Mouse (Mus musculus) hindbrain, embryonic 11.5 days (tissue): ENCODE measurements at regions not wholly inside any gene's neighbourhood (a gene's known extent, or its start where the extent isn't known, plus 50 kb on each side); places are given as distances from the start of the nearest gene placed in this dataset.

ENCODE experiments used
- ATAC-seq: fragments of 200-750 bp; cut with Nextera tagmentation; 2 replicates; pipeline ENCODE4 v1.8.0; 2017; ENCODE audit warnings: mild to moderate bottlenecking, moderate TSS enrichment, moderate library complexity; ENCODE audit not compliant: low FRiP score
- DNase-seq: peaks from one replicate; pipeline ENCODE4 v3.0.0-alpha.2; 2015; ENCODE audit warnings: low spot score
- H3K27ac ChIP-seq: fragments of 300-500 bp; sonication (generic); 2 replicates; pipeline ENCODE4 v1.5.1; 2014; ENCODE audit warnings: mild to moderate bottlenecking, low read depth, low read length
- H3K27me3 ChIP-seq: fragments of 300-500 bp; sonication (generic); 2 replicates; pipeline ENCODE4 v1.6.1; 2014; ENCODE audit warnings: mild to moderate bottlenecking, low read length, moderate library complexity, mixed read lengths; ENCODE audit not compliant: control insufficient read depth, insufficient read depth
- H3K36me3 ChIP-seq: fragments of 300-500 bp; sonication (generic); 2 replicates; pipeline ENCODE4 v1.6.1; 2014; ENCODE audit warnings: mild to moderate bottlenecking, low read length, moderate library complexity, mixed read lengths; ENCODE audit not compliant: control insufficient read depth, insufficient read depth
- H3K4me1 ChIP-seq: fragments of 300-500 bp; sonication (generic); replicated peaks from 2 replicates; pipeline ENCODE4 v1.6.1; 2014; ENCODE audit warnings: low read length, mixed read lengths; ENCODE audit not compliant: control insufficient read depth, insufficient read depth
- H3K4me2 ChIP-seq: fragments of 300-500 bp; sonication (generic); replicated peaks from 2 replicates; pipeline ENCODE4 v1.6.1; 2014; ENCODE audit warnings: mild to moderate bottlenecking, low read depth, low read length
- H3K4me3 ChIP-seq: fragments of 300-500 bp; sonication (generic); 2 replicates; pipeline ENCODE4 v1.5.1; 2014; ENCODE audit warnings: low read depth, low read length
- H3K9ac ChIP-seq: fragments of 300-500 bp; sonication (generic); 2 replicates; pipeline ENCODE4 v1.6.1; 2014; ENCODE audit warnings: low read depth, low read length
- H3K9me3 ChIP-seq: fragments of 300-500 bp; sonication (generic); 2 replicates; pipeline ENCODE4 v1.6.1; 2016; ENCODE audit warnings: low read length; ENCODE audit not compliant: control insufficient read depth
- WGBS: fragments of 180-500 bp; shearing (Covaris S2); extraction: QIAGEN DNeasy Blood & Tissue Kit; methylation state at CpG from one replicate; pipeline ENCODE4 v1.1.7; 2014; 5-methylcytosine and 5-hydroxymethylcytosine counted together

DNA sequence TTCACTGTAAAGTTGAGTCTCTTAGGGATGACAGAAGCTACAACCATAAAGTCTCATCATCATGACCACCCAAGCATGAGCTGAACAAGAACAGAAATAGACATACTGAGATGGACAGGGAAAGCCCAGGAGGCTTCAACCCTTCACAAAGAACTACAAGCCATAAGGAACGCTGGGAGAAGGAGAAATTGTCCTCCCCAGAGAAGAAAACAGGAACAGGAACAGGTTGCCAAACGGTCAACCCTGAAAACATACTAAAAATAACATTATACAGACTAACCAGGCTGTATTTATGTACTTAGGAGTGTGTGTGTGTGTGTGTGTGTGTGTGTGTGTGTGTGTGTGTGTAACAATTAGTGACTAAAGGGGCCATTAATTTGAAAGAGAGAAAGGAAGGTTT, 178.6 kb downstream of the Calcrl start:
- Histone ChIP-seq H3K36me3 (no peaks in the 10 kb centered on the region), H3K4me3 (no peak overlapping the region), H3K4me1 (no peaks in the 10 kb centered on the region), H3K9me3 (no peaks in the 10 kb centered on the region), H3K9ac (no peak overlapping the region), H3K4me2 (no peak overlapping the region), H3K27me3 (no peaks in the 10 kb centered on the region), H3K27ac (no peak overlapping the region)
- 75% methylated on average over 2 of the region's 2 CpGs for WGBS
- no peak for DNase-seq
- no peak for ATAC-seq

DNA sequence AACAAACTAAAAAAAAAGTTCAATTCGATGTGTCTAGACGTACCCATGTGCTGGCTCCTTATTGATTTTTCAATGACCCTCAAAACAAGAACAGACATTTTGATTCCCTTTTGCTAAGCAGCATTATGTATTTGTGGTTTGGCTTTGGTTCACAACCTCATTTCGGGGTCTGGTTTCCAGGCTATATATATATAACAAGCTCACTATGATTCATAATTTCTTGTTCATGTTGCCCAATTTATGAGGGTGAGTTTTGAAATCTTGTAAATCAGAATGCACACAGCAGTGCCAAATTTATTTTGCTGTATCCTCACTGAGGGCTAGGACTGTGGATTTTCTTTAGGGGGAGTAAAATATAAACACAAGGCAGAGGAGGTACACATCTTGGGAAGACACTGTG, 177.0 kb downstream of the Calcrl start:
- Histone ChIP-seq H3K27me3 (no peaks in the 10 kb centered on the region), H3K36me3 (no peaks in the 10 kb centered on the region), H3K27ac (no peak overlapping the region), H3K4me2 (no peak overlapping the region), H3K4me1 (no peaks in the 10 kb centered on the region), H3K9me3 (no peaks in the 10 kb centered on the region), H3K4me3 (no peak overlapping the region), H3K9ac (no peak overlapping the region)
- ATAC-seq (no peak), DNase-seq (no peak)
- WGBS, result 85% methylated on average over 3 of the region's 3 CpGs

DNA sequence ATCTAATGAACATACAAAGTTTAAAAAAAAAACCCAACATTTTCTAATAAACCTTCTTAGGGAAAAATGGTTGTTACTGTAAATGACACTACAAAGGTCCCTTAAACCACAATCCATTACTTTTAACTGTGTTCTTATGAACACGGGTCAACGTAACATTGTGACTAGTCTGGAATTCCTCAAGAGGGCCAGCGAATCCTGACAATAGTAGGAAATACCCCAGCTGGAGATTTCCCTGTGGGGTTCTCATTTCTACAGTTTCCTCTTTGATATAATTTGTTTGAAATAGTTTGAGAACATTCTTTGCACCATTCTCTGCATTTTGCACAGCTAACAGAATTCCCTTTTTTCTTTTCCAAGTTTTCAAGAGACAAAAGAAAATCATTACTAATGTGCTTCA, 175.3 kb downstream of the Calcrl start:
- no peak overlapping the region for H3K9ac ChIP-seq
- no peaks in the 10 kb centered on the region for H3K36me3 ChIP-seq
- no peak for DNase-seq
- no peak for ATAC-seq
- H3K4me2 ChIP-seq, result no peak overlapping the region
- no peaks in the 10 kb centered on the region for H3K4me1 ChIP-seq
- no peaks in the 10 kb centered on the region for H3K9me3 ChIP-seq
- H3K27ac ChIP-seq, result no peak overlapping the region
- no peaks in the 10 kb centered on the region for H3K27me3 ChIP-seq
- no peak overlapping the region for H3K4me3 ChIP-seq
- 68% methylated on average over 3 of the region's 3 CpGs for WGBS

DNA sequence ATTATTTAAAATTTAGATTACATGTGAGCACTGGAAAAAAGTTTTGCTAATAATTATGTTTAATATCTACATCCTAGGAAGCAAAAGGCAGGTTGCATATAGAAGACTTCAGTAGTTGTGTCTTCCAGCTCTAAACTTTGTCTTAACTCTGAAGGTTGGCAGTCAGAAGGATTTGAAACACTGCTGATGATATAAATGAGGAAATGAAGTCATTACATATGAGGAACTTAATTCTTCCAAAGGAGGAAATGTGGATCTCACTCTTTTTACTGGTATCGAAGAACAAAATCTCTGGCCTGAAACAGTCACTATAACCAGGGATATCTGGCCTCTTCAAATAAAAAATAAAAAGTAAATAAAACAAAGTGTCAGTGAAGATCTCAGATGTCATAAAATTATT, 173.1 kb downstream of the Calcrl start:
- WGBS, result 95% methylated on average over 1 of the region's 1 CpGs
- H3K36me3 ChIP-seq, result no peaks in the 10 kb centered on the region
- H3K9me3 ChIP-seq, result no peaks in the 10 kb centered on the region
- H3K4me2 ChIP-seq, result no peak overlapping the region
- H3K27me3 ChIP-seq, result no peaks in the 10 kb centered on the region
- H3K9ac ChIP-seq, result no peak overlapping the region
- H3K4me1 ChIP-seq, result no peaks in the 10 kb centered on the region
- H3K27ac ChIP-seq, result no peak overlapping the region
- DNase-seq, result no peak
- H3K4me3 ChIP-seq, result no peak overlapping the region
- ATAC-seq, result no peak

DNA sequence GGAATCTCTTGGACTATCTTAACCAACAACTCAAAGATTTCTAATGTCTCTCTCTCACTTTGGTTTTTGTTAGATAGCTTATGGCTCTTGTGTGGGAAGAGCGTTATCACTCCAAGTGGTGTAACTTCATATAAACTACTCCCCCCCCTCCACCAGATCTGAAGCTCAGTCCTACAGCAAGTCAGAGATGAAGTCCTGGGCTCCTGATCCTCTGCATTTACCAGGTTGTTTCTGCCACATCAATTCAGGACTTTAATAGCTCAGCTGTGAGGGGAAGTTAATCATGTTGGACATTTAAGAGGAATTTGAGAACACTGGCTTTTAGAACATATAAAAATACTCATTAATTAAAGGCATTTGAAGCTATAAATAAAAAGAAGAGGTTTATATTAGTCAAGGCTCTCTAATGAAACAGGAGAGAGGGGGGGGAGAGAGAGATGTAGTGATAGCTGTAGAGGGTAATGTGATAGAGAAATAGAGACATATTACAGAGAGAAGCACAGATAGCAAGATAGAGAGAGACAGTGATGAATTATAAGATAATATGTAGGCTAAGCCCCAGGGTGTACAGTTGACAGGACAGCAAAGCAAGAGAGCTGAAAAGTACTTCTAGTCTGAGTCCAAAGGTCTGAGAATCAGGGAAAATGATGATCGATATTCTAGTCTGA, 166.7 kb downstream of the Calcrl start:
- Histone ChIP-seq H3K27ac (no peak overlapping the region), H3K4me1 (no peaks in the 10 kb centered on the region), H3K4me2 (no peak overlapping the region), H3K9me3 (no peaks in the 10 kb centered on the region), H3K4me3 (no peak overlapping the region), H3K36me3 (no peaks in the 10 kb centered on the region), H3K27me3 (no peaks in the 10 kb centered on the region), H3K9ac (no peak overlapping the region)
- 90% methylated on average over 2 of the region's 2 CpGs for WGBS
- no peak for DNase-seq
- no peak; the same call in 1 of the 2 replicates for ATAC-seq

DNA sequence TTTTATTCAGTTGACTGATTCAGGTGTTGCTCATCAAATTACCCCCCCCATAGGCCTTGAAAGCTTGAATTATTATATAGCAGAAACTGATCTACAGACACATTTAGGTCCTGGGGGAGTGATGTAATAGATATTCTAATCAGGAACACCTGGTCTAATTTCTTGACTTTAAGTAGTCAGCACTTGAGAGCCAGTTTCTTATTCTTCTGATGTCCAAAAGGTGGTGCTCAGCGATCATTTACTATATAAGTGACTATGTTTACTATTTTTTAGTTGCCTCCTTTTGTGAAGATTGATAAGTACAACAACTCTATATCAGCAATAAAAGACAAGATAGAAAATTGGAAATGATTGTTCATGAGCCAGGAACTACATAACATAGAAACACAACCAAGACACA, 166.0 kb downstream of the Calcrl start:
- WGBS, result 77% methylated on average over 1 of the region's 1 CpGs
- no peak for ATAC-seq

DNA sequence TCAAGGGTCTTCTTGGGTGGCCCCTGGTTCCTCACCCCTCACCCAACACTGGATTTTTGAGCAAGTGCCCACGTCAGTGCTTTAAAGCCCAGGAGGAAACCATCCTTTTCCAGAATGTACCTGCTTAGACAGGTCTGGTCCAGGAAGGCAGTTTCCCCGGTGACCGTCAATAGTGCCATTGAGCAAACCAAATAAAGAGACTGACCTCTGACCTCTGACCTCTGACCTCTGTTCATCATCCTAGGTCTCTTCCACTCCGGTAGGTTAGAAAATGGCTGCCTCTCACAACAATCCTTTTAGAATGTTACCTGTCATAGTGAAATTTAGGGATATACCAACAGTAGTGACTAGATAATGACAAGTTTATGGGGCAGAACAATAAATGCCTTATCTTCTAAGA, 164.5 kb downstream of the Calcrl start:
- DNase-seq (peak; percentile 27), ATAC-seq (peak; percentile 29; the same call in 1 of the 2 replicates)
- no peaks in the 10 kb centered on the region for H3K4me1 ChIP-seq
- no peaks in the 10 kb centered on the region for H3K36me3 ChIP-seq
- H3K27ac ChIP-seq, result no peak overlapping the region
- 43% methylated on average over 4 of the region's 4 CpGs for WGBS
- H3K27me3 ChIP-seq, result no peaks in the 10 kb centered on the region
- H3K9ac ChIP-seq, result no peak overlapping the region
- H3K4me2 ChIP-seq, result no peak overlapping the region
- H3K4me3 ChIP-seq, result no peak overlapping the region
- H3K9me3 ChIP-seq, result no peaks in the 10 kb centered on the region

More for the DNA sequence above, 166.0 kb downstream of the Calcrl start:
- no peak for DNase-seq
- no peak overlapping the region for H3K9ac ChIP-seq
- H3K4me1 ChIP-seq, result no peaks in the 10 kb centered on the region
- no peak overlapping the region for H3K4me3 ChIP-seq
- H3K4me2 ChIP-seq, result no peak overlapping the region
- H3K27ac ChIP-seq, result no peak overlapping the region
- no peaks in the 10 kb centered on the region for H3K9me3 ChIP-seq
- H3K36me3 ChIP-seq, result no peaks in the 10 kb centered on the region
- H3K27me3 ChIP-seq, result no peaks in the 10 kb centered on the region

DNA sequence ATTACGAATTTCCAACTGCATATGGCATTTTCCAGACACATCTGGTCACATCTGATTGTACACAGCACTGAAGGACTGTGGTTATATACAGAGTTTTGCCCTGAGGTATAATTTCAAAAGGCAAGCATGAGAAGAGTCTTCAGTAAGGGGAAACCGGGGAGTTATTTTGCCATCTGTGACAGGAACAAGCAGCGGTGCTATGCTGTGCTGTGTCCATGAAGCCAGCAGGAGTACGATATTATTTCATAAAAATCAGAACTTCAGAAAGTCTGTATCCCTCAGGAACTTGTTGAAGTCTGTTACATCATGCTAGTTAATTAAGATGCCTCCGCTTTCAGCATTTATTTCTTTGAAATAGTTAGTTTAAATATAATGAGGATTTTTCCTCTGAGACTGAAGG, 163.7 kb downstream of the Calcrl start:
- Histone ChIP-seq H3K4me2 (no peak overlapping the region), H3K27me3 (no peaks in the 10 kb centered on the region), H3K36me3 (no peaks in the 10 kb centered on the region), H3K27ac (no peak overlapping the region), H3K4me3 (no peak overlapping the region), H3K9me3 (no peaks in the 10 kb centered on the region), H3K9ac (no peak overlapping the region), H3K4me1 (no peaks in the 10 kb centered on the region)
- DNase-seq, result no peak
- no peak for ATAC-seq
- WGBS, result 90% methylated on average over 5 of the region's 5 CpGs

DNA sequence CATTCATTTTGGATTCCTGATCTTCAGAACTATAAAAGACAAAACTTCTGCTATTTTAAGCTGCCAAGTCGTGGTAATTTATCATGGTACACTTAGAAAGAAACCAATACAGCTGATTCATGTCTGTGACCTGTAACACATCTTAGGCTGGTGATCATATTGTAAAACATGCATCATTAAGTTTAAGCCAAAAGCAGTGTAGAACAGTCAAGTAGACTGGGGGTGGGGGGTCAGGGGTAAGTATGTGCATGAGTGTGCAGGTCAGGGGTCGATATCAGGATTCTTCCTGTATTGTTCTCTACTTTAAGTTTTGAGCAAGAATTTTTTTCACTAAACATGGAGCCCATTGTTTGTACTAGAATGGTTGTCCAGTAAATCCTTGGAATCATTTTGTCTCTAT, 160.7 kb downstream of the Calcrl start:
- Histone ChIP-seq H3K36me3 (no peaks in the 10 kb centered on the region), H3K9me3 (no peaks in the 10 kb centered on the region), H3K4me2 (no peak overlapping the region), H3K27me3 (no peaks in the 10 kb centered on the region), H3K9ac (no peak overlapping the region), H3K4me1 (no peaks in the 10 kb centered on the region), H3K4me3 (no peak overlapping the region), H3K27ac (no peak overlapping the region)
- DNase-seq (no peak), ATAC-seq (no peak)
- WGBS, result 79% methylated on average over 2 of the region's 2 CpGs
